Mouse (Mus musculus) A20 (cell line): ENCODE data around the gene Clip1.
"Not testable (repeated sequence)": the region's sequence is repeated elsewhere in the genome, so short reads cannot be mapped to it uniquely, and the experiment has no call there.

Experiments used
- DNase-seq: peaks from one replicate; pipeline ENCODE4 v3.0.0-alpha.2; 2011; ENCODE audit warnings: low read depth, low spot score

The Clip1 gene

DNA sequence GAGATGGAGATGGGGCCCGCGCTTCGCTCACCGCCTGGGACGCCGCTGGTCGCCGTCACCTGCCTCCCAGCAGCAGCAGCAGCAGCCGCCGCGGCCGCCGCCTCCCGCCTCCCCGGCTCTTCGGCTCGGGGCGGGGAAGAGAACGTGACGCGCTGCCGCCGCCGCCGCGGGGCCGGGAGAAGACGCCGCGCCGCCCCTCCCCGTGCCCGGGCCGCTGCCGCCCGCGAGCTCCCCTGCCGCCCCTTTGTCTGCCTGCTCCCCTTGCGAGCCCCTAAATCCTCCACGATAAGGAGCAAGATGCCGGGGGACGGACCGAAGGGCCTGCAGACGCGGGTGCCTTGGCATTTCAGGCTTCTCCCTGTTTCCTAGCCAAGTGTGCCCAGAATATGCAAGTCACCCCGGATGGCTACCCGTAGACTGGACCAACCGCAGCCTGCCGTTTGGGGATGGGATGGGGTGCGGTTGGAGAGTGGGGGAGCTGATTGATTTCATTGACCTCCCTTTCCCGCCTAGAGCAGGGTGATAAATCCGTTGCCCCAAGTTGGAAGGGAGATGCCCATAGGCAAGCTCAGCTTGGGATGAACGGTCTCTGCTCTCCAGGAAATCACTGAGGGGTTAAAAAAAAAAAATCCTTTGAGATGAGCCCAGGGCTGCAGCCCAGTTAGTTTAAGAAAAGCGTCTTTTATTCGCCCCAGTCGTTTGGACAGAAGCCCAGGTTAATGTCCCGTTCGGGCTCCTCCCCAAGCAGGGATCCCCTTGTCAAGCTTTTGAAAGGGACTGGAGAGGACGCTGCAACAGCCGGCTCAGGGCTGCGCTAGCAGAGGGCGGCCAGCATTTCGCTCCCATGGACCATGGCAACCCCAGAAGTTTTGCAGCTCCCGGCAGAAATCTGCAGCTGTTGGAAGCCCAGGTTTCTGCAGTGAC lies at the start of gene Clip1:
Clip1 (minus strand) TSS at position 398 of the 924 bp plus-strand sequence.
- DNase-seq: no peak

DNA sequence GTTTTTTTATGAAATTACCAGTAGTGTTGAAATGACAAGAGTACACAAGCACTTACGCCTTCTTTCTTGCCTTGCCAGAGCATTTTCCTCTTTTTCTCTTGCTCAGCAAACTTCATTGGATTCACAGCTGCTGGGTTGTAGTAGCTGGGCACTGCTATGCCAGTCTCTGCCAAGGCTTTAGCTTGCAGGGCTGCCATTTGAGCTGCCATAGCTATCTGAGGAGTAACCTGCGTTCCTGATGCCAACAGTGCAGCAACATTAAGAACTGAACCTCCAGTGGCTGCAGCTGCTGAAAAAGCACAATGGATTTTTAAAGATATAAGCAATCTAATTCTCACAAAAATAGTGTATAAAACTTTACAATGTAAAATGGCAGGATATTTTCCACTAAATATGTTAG lies 46.6 kb upstream of the Clip1 start:
- no peak for DNase-seq

DNA sequence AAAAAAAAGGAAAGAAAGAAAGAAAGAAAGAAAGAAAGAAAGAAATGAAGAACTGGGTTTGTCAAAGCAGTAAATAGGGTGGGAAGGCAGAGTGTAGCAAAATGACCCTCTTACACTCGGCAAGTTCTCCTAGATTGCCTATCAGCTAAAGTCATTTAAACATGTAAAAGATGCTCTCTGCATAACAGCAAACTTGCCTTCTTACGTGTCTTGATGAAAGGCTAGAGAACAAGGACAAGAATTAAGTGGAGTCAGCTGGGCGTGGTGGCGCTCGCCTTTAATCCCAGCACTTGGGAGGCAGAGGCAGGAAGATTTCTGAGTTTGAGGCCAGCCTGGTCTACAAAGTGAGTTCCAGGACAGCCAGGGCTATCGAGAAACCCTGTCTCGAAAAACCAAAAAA lies 39.4 kb upstream of the Clip1 start:
- DNase-seq: not testable (repeated sequence)

GRCm38 (mm10) chr5:123720328-123721311 lies 36.2 kb upstream of the Clip1 start, which contains the start of gene Zcchc8:
TSS of gene Zcchc8 (minus strand) at chr5:123721100.
- DNase-seq: peak; percentile 97

- DNase-seq: no peak
Observed at GRCm38 (mm10) chr5:123714622-123715021, 30.2 kb upstream of the Clip1 start.

DNA sequence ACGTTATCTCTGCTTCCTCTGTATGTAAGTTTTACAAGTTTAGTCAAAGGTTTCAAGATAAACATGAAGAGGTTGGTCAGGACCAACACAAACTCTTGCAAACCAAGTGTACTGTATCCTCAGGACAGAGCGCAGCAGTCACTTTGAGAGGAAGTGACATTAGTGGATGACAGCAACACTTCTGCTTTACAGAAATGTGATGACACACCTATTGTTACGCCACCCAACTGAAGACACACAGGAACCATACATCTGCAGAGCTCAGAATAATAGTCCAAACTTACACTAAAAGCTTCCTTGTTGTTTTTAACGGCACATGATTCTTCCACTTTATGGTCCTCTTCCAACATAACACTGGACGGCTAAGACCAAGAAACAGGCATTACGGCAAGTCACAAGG lies 29.4 kb upstream of the Clip1 start:
- no peak for DNase-seq

DNA sequence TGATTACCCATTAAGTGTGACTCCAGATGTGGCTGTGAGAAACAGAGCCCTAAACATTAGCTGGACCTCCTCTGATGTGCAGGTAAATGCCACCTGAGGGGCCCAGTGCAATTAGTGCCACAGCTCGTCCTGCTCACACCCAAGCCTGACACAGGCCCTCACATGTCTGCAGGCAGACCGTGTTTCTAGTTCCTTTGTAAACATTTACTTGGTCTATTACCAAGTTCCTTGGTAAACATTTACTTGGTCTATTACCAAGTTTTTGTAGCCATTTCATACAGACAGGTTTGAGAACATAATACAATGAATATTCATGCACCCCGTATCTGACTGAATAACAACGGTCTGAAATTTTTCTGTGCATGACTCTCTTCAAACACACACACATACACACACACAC lies 25.2 kb upstream of the Clip1 start:
- no peak for DNase-seq

GRCm38 (mm10) chr5:123708598-123708997 lies 24.2 kb upstream of the Clip1 start:
- no peak for DNase-seq

DNA sequence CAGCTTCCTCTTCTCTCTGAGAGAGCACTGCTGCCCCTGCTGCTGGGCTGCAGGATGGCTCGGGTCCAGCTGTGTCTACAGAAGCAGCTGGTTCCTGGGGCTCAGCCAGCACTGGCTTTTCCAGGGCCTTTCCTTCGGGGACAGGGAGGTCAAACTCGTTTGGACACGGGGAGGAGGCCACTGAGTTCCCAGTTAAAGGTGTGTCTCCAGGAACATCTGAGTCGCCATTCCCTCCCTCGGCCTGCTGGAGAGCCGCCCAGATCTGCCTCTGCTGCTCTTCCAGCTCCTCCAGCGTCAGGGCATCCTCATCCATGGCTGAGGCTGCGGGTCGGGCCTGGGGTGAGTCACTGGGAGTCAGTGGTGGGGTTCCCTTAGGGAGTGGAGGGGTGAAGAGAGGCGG lies 16.2 kb upstream of the Clip1 start:
- DNase-seq: no peak

DNA sequence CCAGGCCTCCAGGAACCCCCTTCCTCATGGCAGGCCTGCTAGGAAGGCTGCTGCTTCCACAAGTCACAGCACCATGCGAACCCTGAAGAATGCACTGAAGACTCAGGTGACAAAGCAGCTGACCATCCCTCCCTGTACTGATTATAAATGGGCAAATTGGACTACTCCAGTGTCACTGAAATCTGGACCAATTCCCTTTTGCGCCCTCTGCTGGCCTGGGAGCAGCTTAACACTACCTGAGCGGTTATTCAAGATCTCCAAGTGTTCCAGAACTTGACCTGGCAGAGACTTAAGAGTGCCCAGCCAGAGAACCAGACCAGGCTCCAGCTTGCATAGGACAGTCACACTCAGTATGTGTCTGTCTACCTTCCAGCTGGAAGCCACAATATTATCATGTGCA lies 14.8 kb upstream of the Clip1 start:
- DNase-seq: peak; percentile 69

- DNase-seq: no peak
Observed at GRCm38 (mm10) chr5:123696961-123697360, 12.5 kb upstream of the Clip1 start.

GRCm38 (mm10) chr5:123696244-123696643 lies 11.8 kb upstream of the Clip1 start:
- DNase-seq: no peak

- DNase-seq: no peak
Observed at GRCm38 (mm10) chr5:123694468-123694867, 10.1 kb upstream of the Clip1 start.

- peak; percentile 82 for DNase-seq
Observed at GRCm38 (mm10) chr5:123683377-123684220, 819 bp downstream of the Clip1 start.

DNA sequence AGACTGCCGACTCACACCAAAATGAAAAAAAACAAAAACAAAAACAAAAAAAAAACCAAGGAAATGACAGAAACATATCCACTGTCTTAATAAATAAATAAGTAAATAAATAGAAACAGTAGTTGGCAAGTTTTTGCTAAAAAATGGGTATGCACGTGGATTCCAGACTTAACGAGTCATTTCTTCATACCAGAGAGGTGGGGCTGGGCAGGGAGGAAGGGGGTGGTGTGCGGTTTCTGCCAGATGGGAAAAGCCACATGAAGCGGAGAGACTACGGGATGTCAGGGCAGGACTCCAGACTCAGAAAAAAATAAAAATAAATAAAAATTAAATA lies 1.4 kb downstream of the Clip1 start:
- no peak for DNase-seq

DNA sequence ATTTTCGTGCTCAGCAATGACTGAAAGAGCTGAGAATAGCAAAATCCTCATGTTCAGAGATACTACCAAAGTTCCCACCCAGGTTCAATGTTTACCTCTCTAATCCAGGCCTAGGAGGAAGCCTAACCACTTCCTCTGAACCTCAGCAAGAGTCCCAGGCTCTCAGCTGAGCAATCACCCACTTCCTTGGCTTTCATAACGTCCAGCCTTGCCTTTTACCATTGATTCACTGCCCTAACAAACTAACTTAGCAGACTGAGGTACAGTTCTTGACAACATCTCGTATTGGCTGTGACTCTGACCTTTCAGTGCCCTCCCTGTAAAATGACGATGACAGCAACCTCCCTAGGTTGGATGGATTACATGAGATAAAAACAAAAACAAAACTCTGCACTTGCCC lies 2.0 kb downstream of the Clip1 start:
- DNase-seq: peak; percentile 40

- DNase-seq: no peak
Observed at GRCm38 (mm10) chr5:123679546-123680263, 4.7 kb downstream of the Clip1 start.

DNA sequence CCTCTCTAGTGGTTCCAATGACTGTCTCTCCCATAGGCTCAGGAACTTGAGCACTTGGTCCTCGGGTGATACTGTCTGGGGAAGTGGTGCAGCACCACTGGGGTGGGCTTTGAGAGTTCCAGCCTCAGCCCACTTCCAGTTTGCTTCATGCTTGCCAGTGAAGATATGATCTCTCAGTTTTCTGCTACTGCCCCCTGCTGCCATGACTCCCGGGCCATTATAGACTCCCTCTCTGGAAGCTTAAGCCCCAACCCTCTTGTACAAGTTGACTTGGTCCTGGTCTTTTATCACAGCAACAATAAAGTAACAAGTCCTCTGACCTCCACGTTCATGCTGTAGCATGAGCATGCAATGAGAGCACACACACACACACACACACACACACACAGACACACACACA lies 5.3 kb downstream of the Clip1 start:
- DNase-seq: no peak

DNA sequence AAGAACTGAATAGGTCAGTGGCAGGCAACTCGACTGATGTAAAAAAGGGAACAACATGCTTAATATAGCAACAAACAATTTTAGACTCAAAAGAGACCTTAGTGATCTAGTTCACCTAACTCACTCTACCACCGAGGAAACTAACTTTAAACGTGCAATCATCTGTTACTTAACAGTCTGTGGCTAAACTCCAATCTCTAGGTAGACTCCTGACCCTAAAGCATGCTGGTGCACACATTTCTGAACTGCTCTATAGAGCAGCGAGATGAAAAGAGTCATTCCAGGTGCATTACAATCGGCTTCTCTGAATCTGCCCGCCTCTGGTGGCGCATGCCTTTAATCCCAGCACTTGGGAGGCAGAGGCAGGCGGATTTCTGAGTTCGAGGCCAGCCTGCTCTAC lies 8.7 kb downstream of the Clip1 start:
- peak; percentile 39 for DNase-seq

GRCm38 (mm10) chr5:123675221-123675620 lies 9.2 kb downstream of the Clip1 start:
- DNase-seq: no peak

GRCm38 (mm10) chr5:123671473-123671820 lies 13.0 kb downstream of the Clip1 start:
- no peak for DNase-seq
